Mouse (Mus musculus) layer of hippocampus, adult 8-10 months (tissue): ENCODE results near the gene Rpl22. TPM values are rescaled to one million over a fixed set of nuclear protein-coding genes. Genes with fewer than 3 reads are reported as not detected.

ENCODE experiments used
- DNase-seq, 2 experiments: peaks; one replicate each; pipeline ENCODE4 v3.0.0; 2022; ENCODE audit warnings: low spot score in 2 of 2
- total RNA-seq, 4 experiments: library from RNA; stranded (reverse); gene quantifications; 2 replicates each; pipeline ENCODE4 v1.2.4; 2022

Gene Rpl22
- total RNA-seq, 4 experiments from 2014 or later = 161 to 249 (median 201) TPM

DNA sequence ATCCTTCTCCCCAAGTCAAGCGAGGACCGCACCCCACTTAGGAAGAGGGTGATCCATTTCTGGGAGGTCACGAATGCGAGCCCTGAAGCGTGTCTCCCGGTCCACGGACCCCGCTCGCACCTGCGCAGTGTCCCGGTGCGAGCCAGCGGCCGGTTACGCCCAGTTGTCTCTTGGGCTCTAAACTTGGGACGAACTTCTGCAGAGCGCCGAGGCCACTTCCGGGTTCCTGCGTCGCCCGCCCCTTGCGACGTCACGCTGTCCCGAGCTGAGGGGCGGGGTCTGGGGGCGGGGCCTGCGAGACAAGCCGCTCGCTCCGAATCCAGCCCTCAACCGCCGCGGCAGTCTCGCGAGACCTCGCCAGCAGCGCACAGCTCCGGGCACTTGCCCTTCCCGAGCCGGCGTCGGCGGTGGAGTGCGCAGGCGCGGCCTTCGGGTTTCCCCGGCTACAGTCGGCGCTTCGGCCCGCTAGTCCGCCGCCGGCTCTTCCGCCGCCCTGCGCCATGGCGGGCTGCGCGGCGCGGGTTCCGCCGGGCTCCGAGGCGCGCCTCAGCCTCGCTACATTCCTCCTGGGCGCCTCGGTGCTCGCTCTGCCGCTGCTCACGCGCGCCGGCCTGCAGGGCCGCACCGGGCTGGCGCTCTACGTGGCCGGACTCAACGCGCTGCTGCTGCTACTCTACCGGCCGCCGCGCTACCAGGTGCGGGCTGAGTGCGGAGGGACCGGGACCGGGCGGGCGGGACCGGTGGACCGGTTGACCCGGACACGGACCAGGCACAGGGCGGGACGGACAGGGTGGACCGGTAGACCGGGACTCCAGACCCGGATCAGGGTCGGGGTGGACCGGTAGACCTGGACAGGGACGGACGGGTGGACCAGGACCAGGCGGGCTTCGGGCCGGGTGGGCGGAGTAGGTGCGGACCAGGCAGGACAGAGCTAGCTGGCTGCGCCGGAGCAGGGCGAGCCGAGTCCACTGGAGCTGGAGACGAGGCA is 28.4 kb upstream of the Rpl22 start, which contains the start of gene Icmt:
Gene Icmt, plus strand, starts transcription at position 354 of the 988 bp plus-strand sequence.
- DNase-seq = peak; percentile 97 to 98

DNA sequence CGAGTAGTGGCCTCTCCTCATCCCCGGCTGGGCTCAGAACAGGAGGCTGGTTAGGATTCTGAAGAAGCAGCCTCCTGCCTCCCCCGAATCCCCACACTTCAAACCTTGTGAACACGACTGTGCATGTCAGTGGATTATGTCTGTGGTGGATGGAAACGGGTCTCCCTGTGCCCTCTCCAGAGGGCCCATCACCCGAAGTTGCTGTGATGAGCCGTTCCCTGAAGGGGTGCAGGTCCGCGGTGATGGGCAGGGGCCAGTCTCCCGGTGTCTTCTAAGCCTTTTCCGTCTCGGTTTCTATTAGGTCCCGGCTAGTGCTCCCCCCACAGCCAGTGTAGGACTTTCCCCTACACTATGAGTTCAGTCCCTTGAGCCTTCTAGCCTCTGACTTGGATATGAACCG is 26.7 kb upstream of the Rpl22 start:
- no peak for DNase-seq

DNA sequence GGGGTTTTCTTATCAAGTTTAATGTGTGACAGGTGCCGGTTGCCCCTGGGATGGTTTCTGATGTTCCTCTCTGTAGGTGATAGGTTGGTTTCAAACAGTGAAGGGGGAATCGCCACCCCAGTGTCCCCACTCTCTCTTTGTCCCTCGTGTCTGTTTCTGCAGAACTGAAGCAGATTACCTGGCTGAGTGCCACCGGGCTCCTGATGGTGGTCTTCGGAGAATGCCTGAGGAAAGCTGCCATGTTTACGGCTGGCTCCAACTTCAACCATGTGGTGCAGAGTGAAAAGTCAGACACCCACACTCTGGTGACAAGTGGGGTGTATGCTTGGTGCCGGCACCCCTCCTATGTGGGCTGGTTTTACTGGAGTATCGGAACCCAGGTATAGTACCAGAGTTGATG is 25.2 kb upstream of the Rpl22 start:
- no peak for DNase-seq

DNA sequence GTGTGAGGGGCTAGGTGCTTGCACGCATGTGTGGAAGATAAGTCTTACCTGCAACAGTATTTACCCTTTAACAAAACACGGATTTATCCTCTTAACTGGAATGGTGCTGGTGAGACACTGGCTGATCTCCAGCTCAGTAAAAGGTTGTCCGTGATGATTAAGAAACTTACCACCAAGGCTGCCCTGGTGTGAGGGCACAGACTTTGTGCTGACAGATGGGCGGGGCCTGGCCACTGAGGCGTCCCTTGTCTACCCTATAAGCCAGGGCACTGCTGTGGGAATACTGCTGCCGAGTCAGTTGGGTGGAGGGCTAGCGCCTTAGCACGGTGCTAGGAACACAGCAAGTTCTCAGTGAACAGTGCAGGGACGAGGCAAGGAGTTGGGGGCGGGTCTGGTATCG is 23.5 kb upstream of the Rpl22 start:
- DNase-seq = no peak

DNA sequence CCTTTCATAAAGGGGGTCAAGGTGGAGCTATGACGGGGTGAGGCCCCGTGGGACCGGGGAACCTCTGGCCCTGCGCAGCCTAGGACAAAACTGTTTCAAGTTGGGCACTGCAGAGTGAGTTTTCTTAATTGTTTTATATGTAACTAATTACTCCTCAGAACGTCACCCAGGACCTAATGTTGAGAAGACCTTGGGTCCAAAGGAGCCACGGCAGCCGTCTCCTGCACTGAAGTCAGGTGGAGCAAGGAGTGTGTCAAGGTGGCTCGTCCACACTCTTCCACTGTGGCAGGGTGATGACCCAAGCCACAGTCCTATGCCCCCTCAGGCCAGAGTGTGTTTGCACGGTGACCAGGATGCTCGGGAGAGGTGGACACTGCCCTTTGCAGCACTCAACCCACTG is 22.4 kb upstream of the Rpl22 start:
- no peak for DNase-seq

DNA sequence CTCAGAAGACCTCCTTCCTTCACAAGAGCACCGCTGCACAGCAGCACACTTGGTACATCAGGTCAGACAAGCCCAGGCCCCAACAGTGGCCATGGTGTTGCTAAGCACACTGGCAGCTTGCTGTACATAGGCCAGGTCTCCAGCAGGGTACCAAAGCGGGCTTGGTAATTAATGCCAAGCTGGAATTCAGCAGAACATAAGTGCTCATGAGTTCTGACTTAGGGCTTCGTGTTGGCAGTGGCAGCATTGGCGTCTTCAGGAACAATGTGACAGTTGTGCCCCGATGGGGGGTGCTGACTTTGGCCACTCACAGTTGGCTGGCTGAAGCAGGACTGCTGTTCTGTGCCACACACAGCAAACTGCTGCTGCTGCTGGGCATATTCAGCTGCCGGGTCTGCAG is 20.9 kb upstream of the Rpl22 start:
- no peak for DNase-seq

DNA sequence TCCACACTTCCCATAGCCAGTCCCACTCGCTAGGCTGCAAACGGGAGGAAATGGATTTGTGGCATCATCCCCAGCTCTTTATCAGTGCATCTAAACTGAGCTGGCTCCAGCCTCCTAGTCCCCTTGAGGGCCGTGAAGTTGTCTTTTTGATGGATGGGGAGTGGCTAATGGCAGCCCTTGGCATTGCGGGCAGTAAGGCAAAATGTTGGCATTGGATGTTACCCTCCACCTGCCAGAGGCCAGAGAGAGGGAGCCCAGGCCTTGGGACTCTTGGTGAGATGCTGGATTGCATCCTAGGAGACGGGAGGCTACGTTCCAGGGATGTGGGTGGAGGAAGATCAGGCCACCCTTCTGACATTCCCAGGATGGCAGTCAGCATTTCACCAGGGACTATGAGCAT is 19.6 kb upstream of the Rpl22 start:
- no peak for DNase-seq

DNA sequence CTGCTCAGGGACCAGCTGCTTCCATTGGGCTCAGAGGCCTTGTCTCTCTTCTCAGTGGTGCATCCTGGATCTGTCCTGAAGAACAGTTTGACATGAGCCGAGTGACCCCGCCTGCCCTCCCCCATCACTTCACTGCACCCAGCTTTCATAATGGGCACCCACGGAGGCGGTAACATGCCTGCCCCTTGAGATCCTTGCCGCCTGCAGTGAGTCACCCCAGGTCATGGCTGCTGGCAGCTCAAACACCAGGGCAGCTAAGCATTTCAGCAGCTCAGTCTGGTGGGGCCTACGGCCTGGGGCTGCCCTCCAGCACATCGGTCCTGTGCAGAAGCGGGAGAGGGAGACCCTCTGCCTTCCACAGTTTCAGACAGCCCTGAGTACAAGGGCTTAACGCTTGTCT is 18.0 kb upstream of the Rpl22 start:
- DNase-seq = no peak

DNA sequence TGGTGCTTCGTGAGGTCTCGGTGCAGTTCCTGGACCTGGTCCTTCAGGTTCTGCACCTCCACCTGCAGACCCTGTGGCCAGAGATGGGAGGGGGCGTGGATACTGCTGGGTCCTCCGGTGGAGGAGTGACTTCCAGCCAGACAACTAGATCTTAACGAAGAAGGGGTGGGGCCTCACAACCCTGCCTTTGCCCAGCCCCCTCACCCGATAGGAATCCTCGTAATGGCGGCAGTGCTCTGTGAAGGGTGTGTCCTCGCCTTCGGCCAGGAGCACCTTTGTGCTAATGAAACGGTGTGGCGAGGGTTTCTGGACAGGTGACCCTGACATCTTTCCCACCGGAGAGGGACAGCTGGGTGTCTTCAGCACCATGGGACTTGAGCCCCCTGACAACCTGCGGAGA is 13.4 kb upstream of the Rpl22 start:
- no peak for DNase-seq

DNA sequence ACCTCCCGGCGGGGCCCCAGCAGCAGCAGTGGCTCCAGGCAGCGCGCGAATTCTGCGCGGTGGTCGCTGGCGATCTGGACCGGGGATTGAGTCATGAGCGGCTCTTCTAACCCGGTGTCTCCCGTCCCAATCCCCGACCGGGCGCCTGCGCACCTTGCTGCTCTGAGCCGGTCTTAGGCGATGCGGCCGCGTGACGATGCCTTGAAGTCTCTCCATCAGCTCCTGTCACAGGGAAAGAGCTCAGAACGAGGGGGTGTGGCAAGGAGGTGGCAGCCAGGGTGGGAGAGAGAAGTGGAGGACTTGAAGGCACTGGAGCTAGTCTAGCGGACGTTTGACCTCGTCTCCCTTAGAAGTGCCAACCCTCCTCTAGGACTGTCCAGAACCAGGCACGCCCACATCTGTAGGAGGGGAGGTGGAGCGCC is 12.3 kb upstream of the Rpl22 start:
- no peak for DNase-seq

DNA sequence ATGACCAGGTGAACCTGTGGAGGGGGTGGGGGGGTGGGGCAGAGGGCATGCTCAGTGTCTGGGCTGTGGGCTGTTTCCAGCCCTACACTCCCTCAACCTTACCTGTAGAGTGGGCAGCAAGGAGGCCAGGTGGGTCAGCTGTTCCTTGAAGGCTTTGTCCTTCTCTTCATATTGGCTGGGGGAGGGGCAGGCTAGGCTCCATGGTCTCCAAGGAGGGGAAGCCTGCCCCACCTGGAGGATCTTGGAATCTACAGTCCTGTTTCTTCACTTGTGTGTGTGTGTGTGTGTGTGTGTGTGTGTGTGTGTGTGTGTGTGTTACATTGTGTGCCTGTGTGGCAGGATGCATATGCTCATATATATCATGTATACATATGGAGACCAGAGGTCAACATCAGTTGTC is 11.6 kb upstream of the Rpl22 start:
- no peak for DNase-seq

DNA sequence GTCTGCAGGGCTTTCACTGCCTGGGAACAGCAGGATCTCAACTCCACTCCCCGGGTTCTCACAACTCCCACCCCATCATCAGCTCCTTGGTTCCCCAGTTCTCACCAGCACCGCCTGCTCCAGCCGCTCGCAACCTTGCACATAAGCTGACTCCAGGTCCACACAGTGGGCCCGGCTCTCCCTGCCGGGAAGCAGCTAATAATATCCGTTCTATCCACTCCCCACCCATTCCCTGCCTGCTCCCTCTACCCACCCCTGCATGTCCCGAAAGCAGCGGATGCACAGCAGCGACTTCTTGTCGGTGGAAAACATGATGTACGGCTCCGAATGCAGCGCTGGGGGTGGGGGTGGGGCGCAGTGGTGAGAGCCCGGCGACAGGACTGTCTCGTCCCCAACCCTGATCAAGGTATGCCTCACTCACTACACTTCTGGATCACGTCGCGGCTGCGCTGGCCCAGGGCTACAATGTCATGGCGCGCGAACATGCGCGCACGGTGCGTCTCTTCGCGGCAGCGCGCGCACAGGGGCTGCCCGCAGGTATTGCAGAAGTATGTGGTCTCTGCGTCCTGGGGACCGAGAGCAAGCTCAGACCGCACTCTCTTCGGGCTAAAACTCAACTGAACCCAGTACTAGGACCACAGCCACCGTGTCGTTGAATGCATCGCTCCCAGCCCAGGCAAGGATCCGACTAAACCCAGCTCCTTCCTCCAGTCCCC is 9.9 kb upstream of the Rpl22 start:
- no peak for DNase-seq

DNA sequence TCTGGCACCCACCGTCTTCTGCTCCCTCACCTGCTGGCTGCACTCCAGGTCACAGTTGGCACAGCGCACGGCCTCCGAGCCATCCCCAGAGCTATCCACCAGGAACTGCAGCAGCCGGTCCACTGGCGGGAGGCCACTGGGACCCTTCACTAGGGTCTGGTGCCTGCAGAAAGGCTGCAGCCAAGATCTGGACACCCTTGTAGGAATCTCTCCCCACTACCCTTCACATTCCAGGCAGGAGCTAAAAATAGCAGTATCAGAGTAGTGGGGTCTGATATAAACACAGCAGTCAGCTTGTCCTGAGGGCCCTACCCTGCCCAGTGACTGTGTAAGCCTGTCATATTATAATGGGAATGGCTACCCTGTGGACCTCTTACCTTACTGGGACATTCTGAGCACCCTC is 7.9 kb upstream of the Rpl22 start:
- DNase-seq = no peak

DNA sequence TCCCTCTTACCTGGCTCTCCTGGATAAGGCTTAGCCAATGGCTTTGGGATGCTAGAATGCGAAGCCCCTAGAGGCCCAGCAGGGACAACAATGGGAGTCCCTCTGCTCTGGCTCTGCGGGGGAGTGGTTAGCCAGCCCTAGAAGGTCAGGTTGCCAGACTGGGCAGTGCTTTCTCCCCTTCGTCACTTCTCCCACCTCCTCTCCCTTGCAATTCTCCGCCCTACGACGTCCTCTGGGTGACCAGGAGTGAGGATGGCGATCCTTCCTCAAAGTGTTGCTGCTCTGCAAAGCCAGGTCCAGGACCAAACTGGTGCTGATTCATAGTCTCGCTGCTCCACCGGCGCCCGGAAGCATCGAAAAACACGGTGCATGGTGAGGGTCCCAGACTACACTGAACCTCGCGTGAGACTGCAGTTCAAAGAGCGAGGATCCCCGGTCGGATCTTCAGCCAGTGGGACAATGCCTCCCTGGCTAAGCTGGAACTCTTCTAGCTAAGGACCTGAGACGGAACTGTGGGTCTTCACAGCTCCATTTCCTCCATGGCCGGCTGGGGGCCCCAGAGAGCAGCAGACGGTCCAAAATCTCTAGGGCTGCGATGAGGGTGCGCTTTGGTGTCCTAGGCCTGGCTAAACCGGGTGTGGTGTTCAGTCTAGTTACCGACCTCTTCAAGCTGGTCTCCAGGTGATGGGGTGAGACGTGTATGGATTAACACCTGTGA is 6.9 kb upstream of the Rpl22 start, which contains the start of gene Rnf207:
Gene Rnf207, minus strand, starts transcription at position 477 of the 718 bp plus-strand sequence.
- no peak for DNase-seq

DNA sequence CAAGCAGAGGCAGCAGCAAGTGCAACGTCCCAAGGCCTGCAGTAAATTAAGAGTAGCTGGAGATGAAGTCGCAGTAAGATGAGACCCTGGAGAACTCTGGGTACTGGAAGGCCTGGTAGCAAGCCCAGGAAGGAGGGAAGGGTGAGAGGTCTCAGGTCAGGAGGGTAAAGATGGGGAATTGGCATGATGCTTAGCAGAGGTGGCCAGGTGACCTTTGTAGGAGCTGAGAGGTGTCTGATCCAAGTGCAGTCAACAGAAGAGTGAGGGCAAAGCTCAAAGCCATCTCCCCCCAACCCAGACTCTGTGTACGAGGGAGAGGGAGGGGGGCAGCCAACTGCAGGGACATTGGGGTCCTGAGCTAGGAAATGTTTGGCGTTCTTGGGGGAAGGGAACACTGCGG is 4.1 kb upstream of the Rpl22 start:
- DNase-seq = no peak

DNA sequence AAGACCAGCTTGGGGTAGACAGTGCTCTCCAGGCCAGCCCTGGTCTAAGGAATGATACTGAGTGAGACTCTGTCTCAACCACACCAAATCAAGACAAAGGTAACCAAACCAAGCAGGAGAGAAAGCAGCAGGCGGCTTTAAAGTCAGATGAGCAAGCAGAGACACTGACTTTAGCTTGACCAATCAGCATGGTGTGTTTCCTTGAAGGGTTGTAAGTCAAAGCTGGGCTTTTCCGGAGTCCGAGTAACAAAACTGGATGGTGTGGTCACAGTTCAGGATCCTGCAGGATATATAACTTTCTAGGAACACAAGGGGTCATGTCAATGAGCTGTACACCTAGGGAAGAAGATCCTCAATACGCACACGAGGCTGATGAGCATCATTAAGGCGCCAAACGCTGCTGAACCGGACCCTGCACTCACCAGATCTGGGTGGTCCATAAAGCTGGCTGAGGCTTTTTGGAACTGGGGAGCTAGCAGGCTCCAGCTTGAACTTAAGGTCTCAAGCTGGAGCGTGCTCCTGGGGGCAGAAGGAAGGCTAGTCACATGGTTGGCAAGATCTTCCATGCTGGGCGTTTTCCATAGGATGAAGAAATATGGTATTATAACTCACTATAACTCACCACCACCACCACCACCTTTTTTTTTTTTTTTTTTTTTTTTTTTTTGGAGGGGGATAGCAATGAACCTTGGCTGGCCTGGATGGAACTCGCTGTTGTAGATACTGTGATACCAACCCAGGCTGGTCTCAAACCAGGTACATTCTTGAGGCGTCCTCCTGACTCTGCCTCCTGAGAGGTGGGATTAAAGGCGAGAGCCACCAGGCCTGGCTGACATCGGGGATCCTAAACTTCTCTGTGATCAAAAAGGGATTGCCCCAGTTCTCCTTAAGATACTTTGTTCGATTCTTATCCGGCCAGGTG is 640 bp upstream of the Rpl22 start:
- no peak for DNase-seq

DNA sequence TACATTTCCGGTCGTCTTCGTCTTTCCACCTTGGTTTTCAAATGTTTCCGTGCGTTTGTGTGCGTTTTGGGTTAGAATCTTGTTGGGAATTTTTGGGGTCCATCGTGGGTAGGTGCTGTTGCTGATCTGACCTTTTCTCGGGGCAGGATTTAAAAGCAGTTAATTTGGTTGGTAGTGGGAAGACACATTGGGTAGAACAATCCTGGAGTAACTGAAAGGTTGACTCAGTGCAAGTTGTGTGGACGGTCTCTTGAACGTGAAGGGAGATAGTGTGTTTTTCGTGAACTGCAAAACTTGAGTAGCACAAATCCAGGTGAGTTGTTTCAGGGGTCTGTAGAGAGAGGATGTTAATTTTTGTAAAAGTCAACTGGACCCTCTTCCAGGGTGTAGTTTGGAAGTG is 1.0 kb downstream of the Rpl22 start:
- no peak for DNase-seq

DNA sequence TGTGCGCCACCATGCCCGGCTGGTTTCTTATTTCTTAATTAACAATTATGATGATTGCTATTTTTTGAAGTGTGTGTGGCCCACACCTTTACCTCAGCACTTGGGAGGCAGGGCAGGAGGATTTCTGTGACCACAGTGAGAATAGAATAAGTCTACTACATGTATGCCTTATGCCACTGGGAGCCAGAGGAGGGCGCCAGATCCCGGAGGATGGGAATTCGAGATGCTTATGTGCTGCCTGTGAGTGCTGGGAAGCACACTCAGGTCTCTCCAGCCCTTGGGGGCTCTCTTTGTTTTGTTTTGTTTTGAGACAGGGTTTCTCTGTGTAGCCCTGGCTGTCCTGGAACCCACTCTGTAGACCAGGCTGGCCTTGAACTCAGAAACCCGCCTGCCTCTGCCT is 3.1 kb downstream of the Rpl22 start:
- no peak for DNase-seq

DNA sequence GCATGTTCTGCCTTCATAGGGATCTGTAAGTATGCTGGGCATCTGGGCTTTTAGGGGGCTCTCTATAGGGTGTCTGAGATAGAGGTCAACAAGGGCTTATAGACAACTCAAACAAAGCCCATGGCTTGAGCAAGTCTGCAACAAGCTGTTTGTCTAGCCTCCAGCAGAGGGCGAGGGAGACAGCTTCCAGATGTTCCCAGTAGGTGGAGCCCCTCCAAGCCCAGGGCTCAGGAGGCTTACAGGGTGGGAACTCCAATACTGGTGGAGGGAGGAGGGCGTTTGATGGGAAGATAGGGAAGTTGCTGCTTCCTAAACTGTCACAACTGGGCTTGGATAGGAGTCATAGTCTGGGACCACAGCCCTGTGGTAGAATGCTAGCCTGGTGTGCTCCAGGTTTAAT is 7.4 kb downstream of the Rpl22 start:
- DNase-seq = peak in 1 of 2 experiments; percentile 62

DNA sequence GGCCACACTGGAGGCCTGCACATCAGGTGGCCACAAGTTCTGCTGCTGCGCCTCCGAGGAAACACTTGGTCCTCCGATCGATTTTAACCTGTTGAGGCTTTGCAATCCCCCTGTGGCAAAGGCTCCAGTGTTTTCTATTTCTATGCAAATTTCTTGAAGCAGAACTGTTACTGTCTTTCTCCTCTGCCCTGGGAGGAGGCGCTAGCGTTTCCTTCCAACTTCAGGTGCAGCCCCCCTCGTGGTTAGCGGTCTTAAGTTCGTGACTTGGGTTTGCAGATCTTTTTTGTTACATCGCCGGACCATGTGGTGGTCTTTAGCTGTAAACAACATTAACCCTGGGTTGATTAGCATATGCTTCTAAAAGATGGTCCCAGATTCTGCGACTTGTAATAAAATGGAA is 8.0 kb downstream of the Rpl22 start:
- DNase-seq = no peak

DNA sequence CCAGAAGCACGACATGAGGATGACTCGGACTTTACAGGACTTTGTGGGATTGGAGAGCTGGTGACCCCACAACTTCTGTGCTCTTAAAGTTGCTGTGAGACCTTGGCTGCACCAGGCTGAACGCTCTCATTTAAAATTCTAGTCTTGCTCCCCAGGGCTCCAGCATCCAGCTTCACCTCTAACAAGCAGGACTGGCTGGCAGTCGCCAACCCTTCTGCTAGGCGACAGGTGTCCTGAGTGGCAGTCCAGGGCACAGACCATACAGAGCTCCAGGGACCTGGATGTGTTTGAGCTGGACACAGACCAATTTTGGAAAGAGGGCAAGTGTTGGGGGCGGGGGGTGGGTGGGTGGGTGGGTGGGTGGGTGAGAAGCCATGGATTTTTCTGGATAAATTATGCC is 12.2 kb downstream of the Rpl22 start:
- DNase-seq = no peak
